Mouse (Mus musculus): ENCODE measurements around the gene Dop1b. TPM values are rescaled to one million over a fixed set of nuclear protein-coding genes. Genes with fewer than 3 reads are reported as not detected.
"Not testable (repeated sequence)": the region's sequence is repeated elsewhere in the genome, so short reads cannot be mapped to it uniquely, and the experiment has no call there.

Gene Dop1b
- 11.6 and 16.8 TPM in 2 replicates for total RNA-seq (2012; rRNA removed)

DNA sequence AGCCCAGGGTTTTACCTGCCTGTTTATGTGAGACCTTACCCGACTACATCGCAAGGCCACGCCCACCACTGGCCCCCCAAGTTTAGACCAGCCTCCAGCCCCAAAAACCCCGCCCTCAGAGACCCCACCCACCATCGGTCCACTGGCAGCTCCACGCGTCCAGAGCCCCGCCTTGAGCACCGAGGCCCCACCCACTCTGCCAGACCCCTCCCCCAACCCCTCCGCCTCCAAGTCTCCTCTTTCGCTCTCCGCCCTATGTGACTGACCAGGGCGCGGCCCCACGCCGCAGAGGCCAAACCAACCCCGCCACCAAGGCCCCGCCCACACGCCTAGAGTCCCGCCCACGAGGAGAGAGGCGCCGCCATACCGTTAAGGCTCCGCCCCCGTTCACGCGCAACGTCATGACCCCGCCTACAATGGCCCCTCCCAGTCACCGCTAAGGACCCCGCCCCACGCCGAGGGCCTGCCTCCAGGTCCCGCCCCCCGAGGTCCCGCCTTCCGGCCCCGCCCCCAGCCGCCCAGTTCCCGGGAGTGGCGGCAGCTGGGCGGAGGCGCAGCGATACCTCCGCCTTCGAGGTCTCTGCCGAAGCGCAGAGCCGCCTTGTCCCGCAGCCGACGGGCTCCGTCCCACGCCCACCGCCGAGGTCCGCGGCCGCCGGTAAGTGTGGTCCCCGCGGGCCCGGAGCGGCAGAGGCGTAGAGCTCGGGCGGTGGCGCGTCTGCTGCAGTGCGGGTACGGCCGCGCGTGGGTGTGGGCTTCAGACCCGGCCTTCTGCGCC is at the start of gene Dop1b:
Gene Dop1b, plus strand, starts transcription at position 494 of the 778 bp plus-strand sequence.
- Histone ChIP-seq H3K4me1 (ENCODE audit: control insufficient read depth in 2 of 2, insufficient read depth in 2 of 2, low read length in 2 of 2, poor library complexity in 1 of 2) (peaks cover 2 to 6% of the 10 kb centered on the region in 2 experiments), H3K9ac (ENCODE audit: insufficient read depth, low read depth, low read length, poor library complexity, severe bottlenecking) (peak within 1 kb of the TSS; percentile 92), H3K4me3 (ENCODE audit: insufficient read depth in 1 of 2, low read depth in 1 of 2, low read length in 2 of 2, poor library complexity in 1 of 2, severe bottlenecking in 1 of 2) (peak within 1 kb of the TSS; percentile 92 to 98), H3K36me3 (ENCODE audit: control insufficient read depth, insufficient read depth, low read length, poor library complexity, severe bottlenecking) (no peaks in the 10 kb centered on the region), H3K9me3 (ENCODE audit: control insufficient read depth, insufficient read depth, low read depth, low read length) (no peaks in the 10 kb centered on the region), H3K27ac (ENCODE audit: insufficient read depth, low read depth, low read length, poor library complexity, severe bottlenecking) (no peak within 1 kb of the TSS)
- DNase-seq (ENCODE audit: low read depth, low spot score): peak; percentile 99
- in situ Hi-C loops (cut with MboI; ENCODE audit: low sequenced_read_pairs in 2 of 2, unreplicated experiment in 2 of 2): no loop called here
- TF ChIP-seq HCFC1 (IDR thresholded peaks at IDR 0.05; ENCODE audit: borderline replicate concordance, insufficient read depth, low read length) (no peak), ZNF384 (IDR thresholded peaks at IDR 0.05; ENCODE audit: low read depth, low read length) (no peak), MAFK (IDR thresholded peaks at IDR 0.05; ENCODE audit: insufficient read depth, low read depth, low read length) (no peak), ZC3H11A (IDR thresholded peaks at IDR 0.05; ENCODE audit: borderline replicate concordance, low read depth, low read length) (no peak), CHD2 (IDR thresholded peaks at IDR 0.05; ENCODE audit: low read depth, low read length) (no peak)

GRCm38 (mm10) chr16:93667976-93668375 is 43.7 kb upstream of the Dop1b start:
- Histone ChIP-seq H3K36me3 (ENCODE audit: control insufficient read depth, insufficient read depth, low read length, poor library complexity, severe bottlenecking) (no peaks in the 10 kb centered on the region), H3K9ac (ENCODE audit: insufficient read depth, low read depth, low read length, poor library complexity, severe bottlenecking) (no peak overlapping the region), H3K4me1 (ENCODE audit: control insufficient read depth in 2 of 2, insufficient read depth in 2 of 2, low read length in 2 of 2, poor library complexity in 1 of 2) (peaks cover 0 to 2% of the 10 kb centered on the region in 2 experiments; a peak in 1 of 4 replicates), H3K4me3 (ENCODE audit: insufficient read depth in 1 of 2, low read depth in 1 of 2, low read length in 2 of 2, poor library complexity in 1 of 2, severe bottlenecking in 1 of 2) (no peak overlapping the region), H3K27ac (ENCODE audit: insufficient read depth, low read depth, low read length, poor library complexity, severe bottlenecking) (no peak overlapping the region), H3K9me3 (ENCODE audit: control insufficient read depth, insufficient read depth, low read depth, low read length) (peaks cover 3% of the 10 kb centered on the region)
- TF ChIP-seq MAFK (IDR thresholded peaks at IDR 0.05; ENCODE audit: insufficient read depth, low read depth, low read length) (no peak), CHD2 (IDR thresholded peaks at IDR 0.05; ENCODE audit: low read depth, low read length) (no peak), HCFC1 (IDR thresholded peaks at IDR 0.05; ENCODE audit: borderline replicate concordance, insufficient read depth, low read length) (no peak), ZC3H11A (IDR thresholded peaks at IDR 0.05; ENCODE audit: borderline replicate concordance, low read depth, low read length) (no peak), ZNF384 (IDR thresholded peaks at IDR 0.05; ENCODE audit: low read depth, low read length) (no peak)
- in situ Hi-C loops (cut with MboI; ENCODE audit: low sequenced_read_pairs in 2 of 2, unreplicated experiment in 2 of 2): no loop called here
- DNase-seq (ENCODE audit: low read depth, low spot score): no peak

DNA sequence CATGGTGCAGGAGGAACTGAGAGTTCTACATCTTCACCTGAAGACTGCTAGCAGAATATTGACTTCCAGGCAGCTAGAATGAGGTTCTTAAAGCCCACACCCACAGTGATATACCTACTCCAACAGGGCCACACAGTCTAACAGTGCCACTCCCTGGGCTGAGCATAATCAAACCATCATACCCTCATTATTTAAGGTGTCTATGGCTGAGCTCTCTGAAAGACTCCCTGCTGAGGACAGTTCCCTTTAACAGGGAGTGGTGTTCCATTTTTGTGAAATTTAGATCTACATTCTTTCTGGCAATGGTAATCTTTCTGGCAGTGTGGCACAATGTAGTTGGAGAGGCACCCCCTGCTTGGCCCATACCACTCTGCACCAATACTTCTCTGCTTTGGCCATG is 42.2 kb upstream of the Dop1b start:
- no peak for DNase-seq (ENCODE audit: low read depth, low spot score)
- Histone ChIP-seq H3K9me3 (ENCODE audit: control insufficient read depth, insufficient read depth, low read depth, low read length) (peaks cover 3% of the 10 kb centered on the region), H3K27ac (ENCODE audit: insufficient read depth, low read depth, low read length, poor library complexity, severe bottlenecking) (no peak overlapping the region), H3K4me1 (ENCODE audit: control insufficient read depth in 2 of 2, insufficient read depth in 2 of 2, low read length in 2 of 2, poor library complexity in 1 of 2) (peaks cover 0 to 2% of the 10 kb centered on the region in 2 experiments; a peak in 1 of 4 replicates), H3K9ac (ENCODE audit: insufficient read depth, low read depth, low read length, poor library complexity, severe bottlenecking) (no peak overlapping the region), H3K4me3 (ENCODE audit: insufficient read depth in 1 of 2, low read depth in 1 of 2, low read length in 2 of 2, poor library complexity in 1 of 2, severe bottlenecking in 1 of 2) (no peak overlapping the region), H3K36me3 (ENCODE audit: control insufficient read depth, insufficient read depth, low read length, poor library complexity, severe bottlenecking) (no peaks in the 10 kb centered on the region)
- TF ChIP-seq ZC3H11A (IDR thresholded peaks at IDR 0.05; ENCODE audit: borderline replicate concordance, low read depth, low read length) (no peak), HCFC1 (IDR thresholded peaks at IDR 0.05; ENCODE audit: borderline replicate concordance, insufficient read depth, low read length) (no peak), CHD2 (IDR thresholded peaks at IDR 0.05; ENCODE audit: low read depth, low read length) (no peak), ZNF384 (IDR thresholded peaks at IDR 0.05; ENCODE audit: low read depth, low read length) (no peak), MAFK (IDR thresholded peaks at IDR 0.05; ENCODE audit: insufficient read depth, low read depth, low read length) (no peak)
- in situ Hi-C loops (cut with MboI; ENCODE audit: low sequenced_read_pairs in 2 of 2, unreplicated experiment in 2 of 2): no loop called here

- H3K4me1 ChIP-seq (ENCODE audit: control insufficient read depth in 2 of 2, insufficient read depth in 2 of 2, low read length in 2 of 2, poor library complexity in 1 of 2); H3K36me3 ChIP-seq (ENCODE audit: control insufficient read depth, insufficient read depth, low read length, poor library complexity, severe bottlenecking); DNase-seq (ENCODE audit: low read depth, low spot score); in situ Hi-C loops (cut with MboI; ENCODE audit: low sequenced_read_pairs in 2 of 2, unreplicated experiment in 2 of 2); H3K9me3 ChIP-seq (ENCODE audit: control insufficient read depth, insufficient read depth, low read depth, low read length); H3K27ac ChIP-seq (ENCODE audit: insufficient read depth, low read depth, low read length, poor library complexity, severe bottlenecking); H3K4me3 ChIP-seq (ENCODE audit: insufficient read depth in 1 of 2, low read depth in 1 of 2, low read length in 2 of 2, poor library complexity in 1 of 2, severe bottlenecking in 1 of 2); H3K9ac ChIP-seq (ENCODE audit: insufficient read depth, low read depth, low read length, poor library complexity, severe bottlenecking): not testable (repeated sequence)
Measured at GRCm38 (mm10) chr16:93670466-93670865, 41.2 kb upstream of the Dop1b start.

All from ES-E14 (cell line).